Mouse (Mus musculus) adrenal gland, postnatal 25 days (tissue): ENCODE results near the gene Med20. TPM values are rescaled to one million over a fixed set of nuclear protein-coding genes. Genes with fewer than 3 reads are reported as not detected.

ENCODE experiments used
- total RNA-seq: library from RNA; stranded (reverse); gene quantifications from 2 replicates; pipeline ENCODE4 v1.2.3, GENCODE M21; 2021

Gene Med20
- total RNA-seq, 1 experiment from 2014 or later = 40.5 TPM

Other genes with a start within 250 kb of the Med20 start
- gene Mrps10, start 242.7 kb upstream of the Med20 start, total RNA-seq = 47.5 and 53.5 TPM in 2 replicates
- gene Guca1b, start 226.2 kb upstream of the Med20 start, total RNA-seq = 1.6 and 3.2 TPM in 2 replicates
- 2.2 TPM in 1 of 2 replicates, not detected in the other for gene Guca1a, start 211.0 kb upstream of the Med20 start, total RNA-seq
- 0.73 and 0.86 TPM in 2 replicates for gene AI661453, start 175.0 kb upstream of the Med20 start, total RNA-seq
- not detected in 2 replicates for gene 1700001C19Rik, start 174.2 kb upstream of the Med20 start, total RNA-seq
- gene Taf8, start 109.3 kb upstream of the Med20 start, total RNA-seq = 21.1 and 25.7 TPM in 2 replicates
- gene Ccnd3, start 106.5 kb upstream of the Med20 start, total RNA-seq = 385 and 429 TPM in 2 replicates
- 15.5 and 22.0 TPM in 2 replicates for gene Bysl, start 90 bp upstream of the Med20 start, total RNA-seq
- gene Gm20517, start within 50 bp of the Med20 start, total RNA-seq = 1.4 and 3.9 TPM in 2 replicates
- 8.8 and 9.3 TPM in 2 replicates for gene Usp49, start 19.1 kb downstream of the Med20 start, total RNA-seq
- 213 and 228 TPM in 2 replicates for gene Tomm6, start 76.8 kb downstream of the Med20 start, total RNA-seq
- 4.3 and 8.0 TPM in 2 replicates for gene Frs3, start 77.4 kb downstream of the Med20 start, total RNA-seq
- 0.91 TPM in 1 of 2 replicates, not detected in the other for gene Gm21981, start 82.9 kb downstream of the Med20 start, total RNA-seq
- gene Prickle4, start 83.2 kb downstream of the Med20 start, total RNA-seq = 1.7 and 4.3 TPM in 2 replicates
- not detected in 2 replicates for gene Pgc, start 115.3 kb downstream of the Med20 start, total RNA-seq
- 21.1 and 28.0 TPM in 2 replicates for gene Tfeb, start 125.4 kb downstream of the Med20 start, total RNA-seq
- gene Mdfi, start 223.1 kb downstream of the Med20 start, total RNA-seq = 2.4 TPM in 1 of 2 replicates, not detected in the other